Mouse (Mus musculus) brain, embryonic 14.5 days (tissue): Measurements from ENCODE around the gene Prrc2b.

Experiments used
- CTCF ChIP-seq: fragments of 200-500 bp; IDR thresholded peaks from 2 replicates; pipeline ENCODE4 v1.5.1; 2012; ENCODE audit warnings: inconsistent platforms, mild to moderate bottlenecking, moderate library complexity, borderline replicate concordance; ENCODE audit not compliant: insufficient read depth, insufficient read length; ENCODE audit errors: extremely low read depth
- POLR2A ChIP-seq: fragments of 200-500 bp; IDR thresholded peaks from 2 replicates; pipeline ENCODE4 v1.6.1; 2012; ENCODE audit warnings: mild to moderate bottlenecking, inconsistent platforms, borderline replicate concordance; ENCODE audit not compliant: poor library complexity, insufficient read depth, insufficient read length, severe bottlenecking; ENCODE audit errors: extremely low read depth

GRCm38 (mm10) chr2:32146617-32147162 is 4.2 kb upstream of the Prrc2b start:
- TF ChIP-seq CTCF (no peak), POLR2A (no peak)
